Mouse (Mus musculus) spleen, adult 18-20 months (tissue): ENCODE measurements around the gene Dennd5b.

Experiments used
- DNase-seq, 2 experiments: peaks; one replicate each; pipeline ENCODE4 v3.0.0; 2022; ENCODE audit warnings: mixed read lengths in 2 of 2

The Dennd5b gene

GRCm38 (mm10) chr6:149100174-149101075 lies 1.1 kb downstream of the Dennd5b start:
- DNase-seq: peak; percentile 40 to 56

- DNase-seq: no peak
Measured at GRCm38 (mm10) chr6:149098993-149099392, 2.5 kb downstream of the Dennd5b start.

GRCm38 (mm10) chr6:149097276-149097675 lies 4.2 kb downstream of the Dennd5b start:
- DNase-seq: no peak

GRCm38 (mm10) chr6:149096233-149096632 lies 5.2 kb downstream of the Dennd5b start:
- no peak for DNase-seq

- no peak for DNase-seq
Measured at GRCm38 (mm10) chr6:149095389-149095788, 6.1 kb downstream of the Dennd5b start.

GRCm38 (mm10) chr6:149094555-149094954 lies 6.9 kb downstream of the Dennd5b start:
- DNase-seq: no peak

GRCm38 (mm10) chr6:149093465-149093864 lies 8.0 kb downstream of the Dennd5b start:
- no peak for DNase-seq

- no peak for DNase-seq
Measured at GRCm38 (mm10) chr6:149092406-149092805, 9.1 kb downstream of the Dennd5b start.

GRCm38 (mm10) chr6:149077136-149077808 lies 24.2 kb downstream of the Dennd5b start:
- no peak for DNase-seq

- DNase-seq: no peak
Measured at GRCm38 (mm10) chr6:149073854-149074253, 27.6 kb downstream of the Dennd5b start.

- DNase-seq: no peak
Measured at GRCm38 (mm10) chr6:149072873-149073272, 28.6 kb downstream of the Dennd5b start.

GRCm38 (mm10) chr6:149070592-149071124 lies 30.8 kb downstream of the Dennd5b start:
- no peak for DNase-seq

- no peak for DNase-seq
Measured at GRCm38 (mm10) chr6:149063382-149063781, 38.1 kb downstream of the Dennd5b start.

GRCm38 (mm10) chr6:149060670-149061387 lies 40.7 kb downstream of the Dennd5b start:
- no peak for DNase-seq

- no peak for DNase-seq
Measured at GRCm38 (mm10) chr6:149057947-149058391, 43.5 kb downstream of the Dennd5b start.

- no peak for DNase-seq
Measured at GRCm38 (mm10) chr6:149054780-149055179, 46.7 kb downstream of the Dennd5b start.

GRCm38 (mm10) chr6:149050978-149051723 lies 50.3 kb downstream of the Dennd5b start:
- no peak for DNase-seq

GRCm38 (mm10) chr6:149040099-149040498 lies 61.4 kb downstream of the Dennd5b start:
- DNase-seq: no peak

- DNase-seq: no peak
Measured at GRCm38 (mm10) chr6:149032198-149032597, 69.3 kb downstream of the Dennd5b start.

- DNase-seq: no peak
Measured at GRCm38 (mm10) chr6:149031377-149031776, 70.1 kb downstream of the Dennd5b start.

GRCm38 (mm10) chr6:149018431-149018830 lies 83.0 kb downstream of the Dennd5b start:
- DNase-seq: no peak

GRCm38 (mm10) chr6:149010766-149011301 lies 90.6 kb downstream of the Dennd5b start:
- no peak for DNase-seq
